Mouse (Mus musculus) limb, embryonic 14.5 days (tissue): ENCODE measurements around the gene Gm28043. TPM values are rescaled to one million over a fixed set of nuclear protein-coding genes. Genes with fewer than 3 reads are reported as not detected.

Source experiments
- ATAC-seq: fragments of 200-750 bp; cut with Nextera tagmentation; 2 replicates; pipeline ENCODE4 v1.8.0; 2017; ENCODE audit warnings: low read depth, moderate number of reproducible peaks, moderate TSS enrichment; ENCODE audit not compliant: low FRiP score
- DNase-seq: peaks from one replicate; pipeline ENCODE4 v3.0.0-alpha.2; 2015; ENCODE audit warnings: low spot score
- H3K27ac ChIP-seq: fragments of 300-500 bp; sonication (generic); replicated peaks from 2 replicates; pipeline ENCODE4 v1.5.1; 2014; ENCODE audit warnings: low read depth, mild to moderate bottlenecking, low read length, moderate library complexity, mixed read lengths
- H3K27me3 ChIP-seq: fragments of 300-500 bp; sonication (generic); 2 replicates; pipeline ENCODE4 v1.6.1; 2014; ENCODE audit warnings: low read length, mixed read lengths; ENCODE audit not compliant: control insufficient read depth, insufficient read depth
- H3K36me3 ChIP-seq: fragments of 300-500 bp; sonication (generic); 2 replicates; pipeline ENCODE4 v1.6.1; 2014; ENCODE audit warnings: mild to moderate bottlenecking, low read length, moderate library complexity, mixed read lengths; ENCODE audit not compliant: control insufficient read depth, insufficient read depth
- H3K4me1 ChIP-seq: fragments of 300-500 bp; sonication (generic); 2 replicates; pipeline ENCODE4 v1.6.1; 2014; ENCODE audit warnings: antibody characterized with exemption, low read length, mixed read lengths; ENCODE audit not compliant: control insufficient read depth, insufficient read depth
- H3K4me2 ChIP-seq: fragments of 300-500 bp; sonication (generic); replicated peaks from 2 replicates; pipeline ENCODE4 v1.6.1; 2014; ENCODE audit warnings: low read depth, mild to moderate bottlenecking, low read length, moderate library complexity; ENCODE audit not compliant: severe bottlenecking
- H3K4me3 ChIP-seq: fragments of 300-500 bp; sonication (generic); replicated peaks from 2 replicates; pipeline ENCODE4 v1.5.1; 2014; ENCODE audit warnings: low read length
- H3K9ac ChIP-seq: fragments of 300-500 bp; sonication (generic); 2 replicates; pipeline ENCODE4 v1.6.1; 2014; ENCODE audit warnings: mild to moderate bottlenecking, low read depth, low read length, moderate library complexity; ENCODE audit not compliant: severe bottlenecking
- H3K9me3 ChIP-seq: fragments of 300-500 bp; sonication (generic); 2 replicates; pipeline ENCODE4 v1.6.1; 2016; ENCODE audit warnings: low read length; ENCODE audit not compliant: control insufficient read depth
- POLR2A ChIP-seq: fragments of 200-500 bp; IDR thresholded peaks from 2 replicates; pipeline ENCODE4 v1.8.0; 2012; ENCODE audit warnings: inconsistent platforms, mild to moderate bottlenecking, moderate library complexity, borderline replicate concordance; ENCODE audit not compliant: insufficient read depth, insufficient read length; ENCODE audit errors: extremely low read depth
- WGBS: fragments of 180-500 bp; shearing (Covaris S2); extraction: QIAGEN DNeasy Blood & Tissue Kit; methylation state at CpG from one replicate; pipeline ENCODE4 v1.1.7; 2014; 5-methylcytosine and 5-hydroxymethylcytosine counted together
- polyA plus RNA-seq, 2 experiments: library from polyadenylated mRNA; depleted of rRNA in 1 of 2; stranded (reverse) in 1 of 2; unstranded in 1 of 2; fragments of >200 nt; fragmentation: Nextera tagmentation in 1 of 2; extraction: Ambion mirVana in 1 of 2; gene quantifications; 2 replicates each; pipeline versions ENCODE4 v1.2.1 to v1.2.3; 2012 to 2014

The Gm28043 gene
- polyA plus RNA-seq, 2 experiments: 2.8 to 3.5 TPM

DNA sequence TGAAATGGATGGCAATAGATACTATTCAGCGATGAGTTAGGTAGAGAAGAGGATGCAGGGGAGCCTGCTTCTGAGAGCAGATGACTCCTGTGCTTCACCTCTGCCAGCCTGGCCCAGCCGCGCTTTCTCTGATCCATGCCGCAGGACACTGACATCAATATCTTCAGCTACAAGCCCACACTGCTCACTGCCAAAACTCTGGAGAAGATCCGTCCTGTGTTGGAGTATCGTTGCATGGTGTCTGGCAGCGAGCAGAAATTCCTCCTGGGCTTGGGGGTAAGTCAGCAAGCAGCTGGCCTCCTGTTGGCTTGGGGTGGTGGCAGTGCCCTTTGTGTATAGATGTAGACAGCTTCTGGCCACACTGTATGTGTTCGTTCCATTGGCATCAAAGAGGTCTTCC is 82.3 kb downstream of the Gm28043 start:
- Histone ChIP-seq H3K36me3 (peaks cover 82% of the 10 kb centered on the region), H3K27ac (no peak overlapping the region), H3K9ac (no peak overlapping the region), H3K9me3 (no peaks in the 10 kb centered on the region), H3K4me1 (no peaks in the 10 kb centered on the region), H3K27me3 (no peaks in the 10 kb centered on the region), H3K4me3 (no peak overlapping the region), H3K4me2 (no peak overlapping the region)
- TF ChIP-seq POLR2A: no peak
- no peak for ATAC-seq
- 96% methylated on average over 8 of the region's 8 CpGs for WGBS
- DNase-seq: no peak

DNA sequence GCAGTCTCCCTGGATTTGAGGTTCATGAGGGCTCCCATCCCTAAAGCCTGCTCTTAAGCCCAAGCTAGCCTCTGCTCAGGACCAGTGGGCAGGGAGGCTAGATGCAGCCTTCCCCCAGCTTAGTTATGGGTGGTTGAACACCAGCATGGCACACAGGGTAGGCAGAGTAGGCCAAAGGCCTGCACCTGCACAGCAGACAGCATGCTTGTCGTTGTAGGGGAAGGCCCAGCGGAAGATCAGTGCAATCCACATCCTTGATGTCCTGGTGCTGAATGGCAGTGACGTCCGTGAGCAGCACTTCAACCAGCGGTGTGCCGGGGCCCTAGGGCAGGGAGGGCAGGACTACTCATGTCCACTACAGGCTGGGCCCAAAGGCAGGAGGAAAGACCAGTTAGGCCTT is 83.7 kb downstream of the Gm28043 start:
- no peak for TF ChIP-seq POLR2A
- Histone ChIP-seq H3K27ac (no peak overlapping the region), H3K27me3 (no peaks in the 10 kb centered on the region), H3K4me2 (no peak overlapping the region), H3K9me3 (no peaks in the 10 kb centered on the region), H3K4me1 (no peaks in the 10 kb centered on the region), H3K36me3 (peaks cover 92% of the 10 kb centered on the region), H3K4me3 (no peak overlapping the region), H3K9ac (no peak overlapping the region)
- 87% methylated on average over 6 of the region's 6 CpGs for WGBS
- DNase-seq: no peak
- ATAC-seq: no peak

DNA sequence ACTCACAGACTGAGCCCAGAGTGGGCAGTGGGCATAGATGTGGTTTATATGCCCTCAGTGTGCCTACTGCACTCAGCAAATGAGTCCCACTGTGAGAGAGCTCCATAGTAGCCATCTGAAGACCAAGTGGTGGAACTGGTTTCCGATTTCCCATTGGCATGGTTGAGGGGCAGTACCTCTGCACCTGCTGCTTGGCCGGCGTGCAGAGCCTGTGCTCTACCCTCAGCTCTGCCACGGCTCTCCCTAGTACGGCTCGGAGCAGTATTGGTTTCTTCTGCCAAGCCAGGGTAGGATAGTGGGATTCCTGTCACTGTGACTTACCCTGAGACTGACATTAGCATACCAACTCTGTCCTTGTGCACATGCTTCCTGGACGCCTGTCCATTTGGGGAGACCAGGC is 85.9 kb downstream of the Gm28043 start:
- peaks cover 85% of the 10 kb centered on the region for H3K36me3 ChIP-seq
- H3K27ac ChIP-seq: no peak overlapping the region
- no peak for ATAC-seq
- no peaks in the 10 kb centered on the region for H3K4me1 ChIP-seq
- H3K9ac ChIP-seq: no peak overlapping the region
- no peak for DNase-seq
- H3K4me2 ChIP-seq: no peak overlapping the region
- no peaks in the 10 kb centered on the region for H3K27me3 ChIP-seq
- H3K9me3 ChIP-seq: no peaks in the 10 kb centered on the region
- WGBS: 91% methylated on average over 7 of the region's 7 CpGs
- H3K4me3 ChIP-seq: no peak overlapping the region
- TF ChIP-seq POLR2A: no peak

DNA sequence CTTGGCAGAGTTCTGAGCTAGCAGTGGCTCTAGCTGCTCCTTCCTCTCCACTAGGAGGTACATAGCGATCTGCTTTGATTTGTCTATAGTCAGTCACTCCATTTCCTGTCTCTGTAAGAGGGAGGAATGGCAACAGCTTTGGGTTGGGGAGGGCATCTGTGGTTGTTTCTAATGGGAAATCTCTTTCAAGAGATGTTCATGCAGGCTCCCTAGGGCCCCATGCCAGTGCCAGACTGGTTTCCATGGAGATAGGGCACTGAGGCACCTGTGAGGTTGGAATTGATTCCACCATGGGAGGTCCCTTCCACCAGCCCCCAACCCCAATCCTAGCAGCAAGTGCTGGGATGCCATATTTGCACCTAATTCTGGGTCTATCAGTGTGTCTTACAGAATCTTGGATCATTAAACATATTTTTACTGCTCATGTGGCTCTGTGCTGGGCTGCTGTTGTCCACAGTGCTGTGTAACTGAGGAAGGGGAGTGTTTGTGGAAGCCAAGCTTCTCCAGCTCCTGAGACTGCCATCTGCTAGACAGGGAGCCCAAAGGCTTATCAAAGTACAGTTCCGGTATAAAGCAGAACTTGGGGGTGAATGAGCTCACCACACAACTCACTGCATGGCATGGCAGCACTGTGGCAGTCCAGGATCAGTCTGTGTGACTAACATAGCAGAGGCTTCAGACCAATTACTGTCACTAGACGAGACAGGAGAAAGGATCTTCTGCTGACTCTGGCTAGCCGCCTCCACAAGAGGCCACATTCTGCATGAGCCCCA is 88.4 kb downstream of the Gm28043 start:
- no peaks in the 10 kb centered on the region for H3K9me3 ChIP-seq
- H3K27me3 ChIP-seq: no peaks in the 10 kb centered on the region
- no peak for TF ChIP-seq POLR2A
- H3K36me3 ChIP-seq: peaks cover 69% of the 10 kb centered on the region
- peaks cover 3% of the 10 kb centered on the region; the same call in 1 of the 2 replicates for H3K4me1 ChIP-seq
- DNase-seq: no peak
- no peak overlapping the region for H3K9ac ChIP-seq
- no peak overlapping the region for H3K4me3 ChIP-seq
- no peak for ATAC-seq
- H3K4me2 ChIP-seq: no peak overlapping the region
- H3K27ac ChIP-seq: no peak overlapping the region
- WGBS: 76% methylated on average over 4 of the region's 4 CpGs

DNA sequence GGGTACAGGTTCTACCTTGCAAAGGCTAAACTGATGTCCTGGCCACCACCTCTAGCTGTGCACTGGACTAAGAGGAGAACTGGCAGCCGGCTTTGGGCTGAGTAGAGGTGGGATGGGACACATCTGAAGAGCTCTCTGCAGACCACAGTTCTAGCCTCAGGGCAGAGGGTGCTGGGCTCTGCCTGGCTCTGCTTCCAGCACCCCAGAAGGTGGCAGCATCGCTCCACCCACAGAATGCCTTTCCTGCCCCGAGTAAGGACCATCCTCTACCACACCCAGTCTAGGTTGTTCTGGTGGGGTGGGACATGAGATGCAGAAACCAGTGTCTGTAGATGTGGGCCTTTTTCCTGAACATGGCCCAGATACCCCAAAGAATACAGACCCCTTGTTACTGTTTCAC is 90.1 kb downstream of the Gm28043 start:
- no peak for TF ChIP-seq POLR2A
- DNase-seq (peak; percentile 71), ATAC-seq (0 out of 2 replicates have a peak, but pooled peaks have one; percentile 18)
- peaks cover 9% of the 10 kb centered on the region; the same call in 1 of the 2 replicates for H3K4me1 ChIP-seq
- no peak overlapping the region for H3K27ac ChIP-seq
- no peak overlapping the region for H3K4me2 ChIP-seq
- peaks cover 53% of the 10 kb centered on the region for H3K36me3 ChIP-seq
- H3K4me3 ChIP-seq: no peak overlapping the region
- no peaks in the 10 kb centered on the region for H3K27me3 ChIP-seq
- no peaks in the 10 kb centered on the region for H3K9me3 ChIP-seq
- H3K9ac ChIP-seq: 0 out of 2 replicates have a peak overlapping the region, but pooled peaks have one; percentile 9
- 24% methylated on average over 3 of the region's 3 CpGs for WGBS

DNA sequence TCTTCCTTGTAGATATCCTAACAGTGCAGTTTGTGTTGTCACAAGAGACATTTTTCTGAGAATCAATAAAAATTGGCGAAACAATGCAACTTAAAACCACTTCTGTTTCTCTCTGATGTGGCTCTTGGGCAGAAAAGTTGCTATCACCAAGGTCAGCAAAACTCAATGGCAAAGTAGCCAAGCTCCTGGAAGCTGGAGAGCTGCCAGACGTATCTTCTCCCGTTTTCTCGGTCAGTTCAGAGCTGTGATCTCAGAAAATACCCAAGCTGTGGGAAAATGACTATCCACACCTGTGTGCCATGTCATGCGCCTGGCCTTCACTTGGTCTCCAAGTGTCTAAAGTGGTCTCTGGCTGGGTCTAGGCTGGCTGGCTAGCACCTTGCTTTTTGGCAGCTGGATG is 91.2 kb downstream of the Gm28043 start:
- 73% methylated on average over 5 of the region's 5 CpGs for WGBS
- no peak overlapping the region for H3K4me2 ChIP-seq
- ATAC-seq: no peak
- H3K9me3 ChIP-seq: no peaks in the 10 kb centered on the region
- peaks cover 19% of the 10 kb centered on the region for H3K4me1 ChIP-seq
- no peak overlapping the region for H3K4me3 ChIP-seq
- H3K27me3 ChIP-seq: no peaks in the 10 kb centered on the region
- no peak for DNase-seq
- no peak overlapping the region for H3K9ac ChIP-seq
- peaks cover 42% of the 10 kb centered on the region for H3K36me3 ChIP-seq
- no peak for TF ChIP-seq POLR2A
- no peak overlapping the region for H3K27ac ChIP-seq
